Mouse (Mus musculus): Measurements from ENCODE around the gene Tnr. TPM values are rescaled to one million over a fixed set of nuclear protein-coding genes. Genes with fewer than 3 reads are reported as not detected.

Tnr gene
- polyA plus RNA-seq, 1 experiment from 2014 or later = 0.49 TPM

DNA sequence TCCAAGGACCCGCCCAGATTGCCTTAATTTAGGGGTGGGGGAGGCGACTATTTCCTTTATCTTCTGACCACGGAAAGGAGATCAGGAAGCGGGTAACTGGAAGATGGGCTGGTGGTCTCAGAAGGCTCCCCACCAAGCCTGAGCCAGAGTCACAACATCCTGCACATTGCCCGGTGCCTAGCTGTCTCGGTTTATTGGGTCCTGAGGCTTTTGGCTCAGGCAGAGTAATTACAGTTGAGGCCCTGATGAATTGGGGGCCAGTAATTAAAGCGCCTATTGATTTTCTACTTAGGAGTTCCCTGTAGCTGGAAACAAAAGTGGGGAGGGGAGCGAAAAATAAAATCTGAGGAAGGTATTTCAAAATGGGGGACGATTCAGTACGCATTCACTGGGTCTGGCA lies 27.5 kb downstream of the Tnr start:
- no peak for DNase-seq (ENCODE audit: low spot score)
- Histone ChIP-seq H3K27ac (ENCODE audit: low read depth, low read length) (no peak overlapping the region), H3K4me1 (replicated peaks; ENCODE audit: control insufficient read depth, insufficient read depth, low read length) (no peaks in the 10 kb centered on the region), H3K36me3 (ENCODE audit: control insufficient read depth, insufficient read depth, low read length) (no peaks in the 10 kb centered on the region), H3K27me3 (ENCODE audit: control insufficient read depth, insufficient read depth, low read length) (no peaks in the 10 kb centered on the region), H3K4me3 (ENCODE audit: low read depth, low read length) (no peak overlapping the region), H3K9ac (ENCODE audit: low read depth, low read length) (no peak overlapping the region), H3K9me3 (ENCODE audit: control insufficient read depth, low read length) (no peaks in the 10 kb centered on the region), H3K4me2 (replicated peaks; ENCODE audit: low read depth, low read length) (no peak overlapping the region)
- no peak for ATAC-seq (ENCODE audit: low FRiP score)
- WGBS = 75% methylated on average over 10 of the region's 10 CpGs

DNA sequence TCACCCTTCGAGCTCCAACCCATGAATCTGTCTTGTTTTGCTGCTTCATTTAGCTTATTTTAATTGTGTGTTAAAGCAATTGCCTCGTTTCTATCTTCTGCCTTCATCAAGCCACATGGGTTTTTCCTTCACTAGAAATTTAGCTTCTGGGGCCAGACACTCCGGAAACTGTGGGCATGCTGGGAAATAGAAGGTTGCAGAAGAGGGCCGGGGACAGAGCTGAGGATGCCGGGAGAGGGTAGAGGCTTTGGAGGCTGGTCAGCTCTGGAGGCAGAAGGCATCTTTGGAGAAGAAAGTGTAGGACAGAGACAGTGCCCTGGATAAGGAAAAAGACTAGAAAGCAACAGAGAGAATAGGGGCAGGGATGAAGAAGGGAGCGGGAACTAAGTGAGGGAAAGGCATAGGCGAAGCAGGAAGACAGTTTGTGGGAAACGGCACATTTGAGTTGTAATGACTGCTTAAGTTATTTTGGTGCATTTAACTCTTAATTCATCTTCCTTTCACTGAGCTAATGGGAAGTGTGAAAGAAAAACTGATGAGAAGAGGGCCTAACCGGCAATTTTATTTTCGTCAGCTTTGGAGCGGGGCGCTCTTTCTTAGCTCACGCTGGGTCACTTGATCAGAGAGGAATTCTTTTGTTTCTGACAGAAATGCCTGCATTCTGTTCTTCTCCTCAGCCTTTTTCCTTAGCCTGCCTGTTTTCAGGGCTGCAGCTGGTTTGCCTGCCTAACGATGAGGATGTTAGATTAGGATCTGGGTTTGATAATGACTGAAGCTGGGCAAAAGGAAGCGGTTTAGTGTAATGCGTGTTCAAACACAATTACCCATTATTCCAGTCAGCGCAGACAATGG lies 28.2 kb downstream of the Tnr start:
- Histone ChIP-seq H3K27me3 (ENCODE audit: control insufficient read depth, insufficient read depth, low read length) (no peaks in the 10 kb centered on the region), H3K4me2 (replicated peaks; ENCODE audit: low read depth, low read length) (no peak overlapping the region), H3K27ac (ENCODE audit: low read depth, low read length) (no peak overlapping the region), H3K9me3 (ENCODE audit: control insufficient read depth, low read length) (no peaks in the 10 kb centered on the region), H3K36me3 (ENCODE audit: control insufficient read depth, insufficient read depth, low read length) (no peaks in the 10 kb centered on the region), H3K4me1 (replicated peaks; ENCODE audit: control insufficient read depth, insufficient read depth, low read length) (no peaks in the 10 kb centered on the region), H3K9ac (ENCODE audit: low read depth, low read length) (0 out of 2 replicates have a peak overlapping the region, but pooled peaks have one; percentile 8), H3K4me3 (ENCODE audit: low read depth, low read length) (no peak overlapping the region)
- ATAC-seq (ENCODE audit: low FRiP score) = peak; percentile 44
- DNase-seq (ENCODE audit: low spot score) = peak; percentile 41
- WGBS = 35% methylated on average over 17 of the region's 17 CpGs

DNA sequence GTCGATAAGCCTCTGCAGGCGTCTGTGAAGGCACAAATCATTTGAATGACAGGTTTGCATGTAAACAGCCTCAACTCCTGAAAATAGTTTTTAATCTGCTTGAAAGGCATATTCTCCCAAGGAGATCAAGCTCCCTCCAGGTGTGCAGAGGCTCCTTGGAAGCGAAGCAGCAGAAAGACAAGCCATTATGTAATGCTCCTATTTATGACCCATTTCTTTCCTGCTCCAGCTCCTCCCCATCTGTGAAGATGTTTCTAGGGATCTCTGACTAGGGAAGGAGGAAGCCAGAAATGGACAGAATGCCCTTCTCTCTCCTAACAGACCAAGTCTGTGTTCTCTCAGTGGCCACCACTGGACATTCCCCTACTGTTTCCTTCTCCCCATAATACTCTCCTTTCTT lies 38.0 kb downstream of the Tnr start:
- no peak for DNase-seq (ENCODE audit: low spot score)

DNA sequence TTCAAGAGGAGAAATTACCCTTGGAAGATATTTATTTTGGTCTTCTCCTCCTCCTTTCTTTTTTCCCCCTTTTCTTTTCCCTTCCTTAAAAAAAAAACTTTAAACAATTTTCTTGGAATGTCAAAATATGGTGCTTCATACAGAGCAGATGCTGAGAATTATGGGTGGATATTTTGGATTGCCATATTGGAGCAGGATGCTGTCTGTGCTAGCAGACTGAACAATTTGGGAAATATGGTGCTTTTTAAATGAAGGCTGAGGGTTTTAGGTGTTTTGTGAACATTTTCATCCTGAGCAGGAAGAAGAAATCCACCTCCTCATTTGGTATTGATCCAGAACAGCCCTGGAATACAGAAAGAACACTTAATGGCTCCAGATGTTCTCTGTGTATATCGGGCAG lies 41.6 kb downstream of the Tnr start:
- no peak overlapping the region for H3K4me3 ChIP-seq (ENCODE audit: low read depth, low read length)

More for the DNA sequence above, 38.0 kb downstream of the Tnr start:
- no peak overlapping the region for H3K4me3 ChIP-seq (ENCODE audit: low read depth, low read length)
- H3K4me1 ChIP-seq (replicated peaks; ENCODE audit: control insufficient read depth, insufficient read depth, low read length) = no peaks in the 10 kb centered on the region
- no peak overlapping the region for H3K9ac ChIP-seq (ENCODE audit: low read depth, low read length)
- no peak overlapping the region for H3K4me2 ChIP-seq (replicated peaks; ENCODE audit: low read depth, low read length)
- no peaks in the 10 kb centered on the region for H3K9me3 ChIP-seq (ENCODE audit: control insufficient read depth, low read length)
- no peak overlapping the region for H3K27ac ChIP-seq (ENCODE audit: low read depth, low read length)
- H3K36me3 ChIP-seq (ENCODE audit: control insufficient read depth, insufficient read depth, low read length) = no peaks in the 10 kb centered on the region
- no peaks in the 10 kb centered on the region for H3K27me3 ChIP-seq (ENCODE audit: control insufficient read depth, insufficient read depth, low read length)
- ATAC-seq (ENCODE audit: low FRiP score) = no peak
- WGBS = 83% methylated on average over 3 of the region's 3 CpGs

DNA sequence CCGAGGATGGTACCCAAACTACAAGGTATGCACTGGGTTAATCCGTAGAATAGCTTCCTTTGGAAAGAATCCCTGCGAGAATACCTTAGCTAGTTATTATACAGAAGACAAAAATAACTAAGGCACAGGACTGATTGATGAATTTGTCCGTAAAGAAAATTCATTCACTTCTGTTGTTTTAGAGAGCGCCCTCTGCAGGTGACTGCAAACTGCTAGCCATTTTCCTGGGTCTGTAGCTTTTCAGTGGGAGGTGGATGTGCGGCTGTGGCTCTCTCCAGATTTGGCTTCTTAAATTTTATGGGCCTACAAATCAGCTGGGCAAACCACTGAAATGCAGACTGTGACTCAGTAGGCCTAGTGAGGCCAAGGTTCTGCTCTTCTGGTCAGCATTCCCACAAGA lies 42.5 kb downstream of the Tnr start:
- no peak overlapping the region for H3K27ac ChIP-seq (ENCODE audit: low read depth, low read length)
- H3K27me3 ChIP-seq (ENCODE audit: control insufficient read depth, insufficient read depth, low read length) = no peaks in the 10 kb centered on the region
- WGBS = 74% methylated on average over 6 of the region's 6 CpGs
- DNase-seq (ENCODE audit: low spot score) (no peak), ATAC-seq (ENCODE audit: low FRiP score) (no peak)
- H3K9ac ChIP-seq (ENCODE audit: low read depth, low read length) = no peak overlapping the region
- no peak overlapping the region for H3K4me3 ChIP-seq (ENCODE audit: low read depth, low read length)
- H3K4me2 ChIP-seq (replicated peaks; ENCODE audit: low read depth, low read length) = no peak overlapping the region
- no peaks in the 10 kb centered on the region for H3K9me3 ChIP-seq (ENCODE audit: control insufficient read depth, low read length)
- no peaks in the 10 kb centered on the region for H3K36me3 ChIP-seq (ENCODE audit: control insufficient read depth, insufficient read depth, low read length)
- no peaks in the 10 kb centered on the region for H3K4me1 ChIP-seq (replicated peaks; ENCODE audit: control insufficient read depth, insufficient read depth, low read length)

More for the DNA sequence above, 41.6 kb downstream of the Tnr start:
- no peaks in the 10 kb centered on the region for H3K36me3 ChIP-seq (ENCODE audit: control insufficient read depth, insufficient read depth, low read length)
- H3K4me1 ChIP-seq (replicated peaks; ENCODE audit: control insufficient read depth, insufficient read depth, low read length) = no peaks in the 10 kb centered on the region
- no peak overlapping the region for H3K4me2 ChIP-seq (replicated peaks; ENCODE audit: low read depth, low read length)
- H3K27me3 ChIP-seq (ENCODE audit: control insufficient read depth, insufficient read depth, low read length) = no peaks in the 10 kb centered on the region
- no peak overlapping the region for H3K27ac ChIP-seq (ENCODE audit: low read depth, low read length)
- ATAC-seq (ENCODE audit: low FRiP score) = no peak
- no peaks in the 10 kb centered on the region for H3K9me3 ChIP-seq (ENCODE audit: control insufficient read depth, low read length)
- DNase-seq (ENCODE audit: low spot score) = no peak
- H3K9ac ChIP-seq (ENCODE audit: low read depth, low read length) = no peak overlapping the region
- whole genome bisulfite sequencing = 91% methylated on average over 1 of the region's 1 CpGs

DNA sequence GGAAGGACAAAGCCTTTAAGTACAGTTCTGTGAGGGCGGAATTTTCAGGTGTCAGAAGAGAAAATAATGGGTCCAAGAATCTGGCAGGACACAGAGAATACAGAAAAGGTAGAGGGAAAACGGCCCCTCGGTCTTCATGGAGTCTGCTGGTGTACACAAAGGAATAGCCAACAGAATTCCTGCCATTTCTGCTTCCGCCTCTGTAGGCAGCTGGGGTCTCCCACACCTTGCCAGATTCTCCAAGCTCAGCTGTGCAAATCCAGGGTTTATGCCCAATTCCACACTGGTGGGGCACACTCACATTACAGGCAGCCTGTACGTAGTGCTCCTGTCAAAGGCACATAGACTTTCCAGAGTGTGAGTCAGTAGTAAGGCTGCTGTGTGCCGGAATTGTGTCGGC lies 43.6 kb downstream of the Tnr start:
- ATAC-seq (ENCODE audit: low FRiP score) (no peak), DNase-seq (ENCODE audit: low spot score) (no peak)
- 90% methylated on average over 7 of the region's 7 CpGs for WGBS
- H3K9ac ChIP-seq (ENCODE audit: low read depth, low read length) = no peak overlapping the region
- H3K4me1 ChIP-seq (replicated peaks; ENCODE audit: control insufficient read depth, insufficient read depth, low read length) = no peaks in the 10 kb centered on the region
- no peaks in the 10 kb centered on the region for H3K9me3 ChIP-seq (ENCODE audit: control insufficient read depth, low read length)
- H3K4me3 ChIP-seq (ENCODE audit: low read depth, low read length) = no peak overlapping the region
- H3K27ac ChIP-seq (ENCODE audit: low read depth, low read length) = no peak overlapping the region
- H3K27me3 ChIP-seq (ENCODE audit: control insufficient read depth, insufficient read depth, low read length) = no peaks in the 10 kb centered on the region
- no peak overlapping the region for H3K4me2 ChIP-seq (replicated peaks; ENCODE audit: low read depth, low read length)
- H3K36me3 ChIP-seq (ENCODE audit: control insufficient read depth, insufficient read depth, low read length) = no peaks in the 10 kb centered on the region

DNA sequence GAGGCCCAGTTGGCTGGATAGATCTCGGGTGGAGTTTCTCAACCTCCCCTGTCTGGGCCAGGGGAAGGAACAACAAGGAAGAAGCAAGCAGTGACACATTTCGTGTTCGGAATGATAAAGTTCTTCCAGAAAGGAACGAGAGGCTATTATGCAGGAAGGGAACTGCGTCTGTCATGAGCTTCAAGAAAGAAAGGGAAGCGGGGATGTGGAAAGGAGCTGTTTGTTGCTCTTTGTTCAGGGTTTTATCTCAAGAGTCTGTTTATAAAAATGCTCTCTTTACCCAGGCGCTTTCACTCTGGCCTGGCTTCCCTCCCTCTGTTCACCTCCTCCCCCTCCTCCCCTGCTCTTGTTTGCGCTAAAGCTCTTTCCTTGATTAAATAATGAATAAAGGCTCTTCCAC lies 46.7 kb downstream of the Tnr start:
- Histone ChIP-seq H3K4me1 (replicated peaks; ENCODE audit: control insufficient read depth, insufficient read depth, low read length) (no peaks in the 10 kb centered on the region), H3K36me3 (ENCODE audit: control insufficient read depth, insufficient read depth, low read length) (no peaks in the 10 kb centered on the region), H3K9ac (ENCODE audit: low read depth, low read length) (no peak overlapping the region), H3K27ac (ENCODE audit: low read depth, low read length) (no peak overlapping the region), H3K4me2 (replicated peaks; ENCODE audit: low read depth, low read length) (no peak overlapping the region), H3K27me3 (ENCODE audit: control insufficient read depth, insufficient read depth, low read length) (no peaks in the 10 kb centered on the region), H3K9me3 (ENCODE audit: control insufficient read depth, low read length) (no peaks in the 10 kb centered on the region), H3K4me3 (ENCODE audit: low read depth, low read length) (no peak overlapping the region)
- WGBS = 40% methylated on average over 8 of the region's 8 CpGs
- no peak for DNase-seq (ENCODE audit: low spot score)
- ATAC-seq (ENCODE audit: low FRiP score) = peak; percentile 65; the same call in 1 of the 2 replicates

DNA sequence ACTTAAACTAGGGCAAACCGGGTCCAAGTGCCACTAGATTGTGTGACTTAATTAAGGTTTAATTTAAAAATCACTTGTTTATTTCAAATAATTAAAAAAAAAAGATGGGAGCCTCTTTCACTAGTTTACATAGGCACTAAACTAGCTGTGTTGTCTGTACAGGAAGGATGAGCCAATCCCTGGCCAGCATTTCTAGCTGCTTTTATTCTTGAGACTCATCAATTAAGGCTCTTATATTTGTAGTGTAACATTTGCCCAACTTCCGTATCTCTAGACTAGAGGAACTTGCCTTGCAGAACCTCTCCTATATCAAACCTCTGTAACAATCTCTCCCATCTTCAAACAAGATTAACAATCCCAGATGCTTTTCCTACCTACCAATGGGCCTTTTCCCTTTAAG lies 47.3 kb downstream of the Tnr start:
- no peak for ATAC-seq (ENCODE audit: low FRiP score)
- H3K4me3 ChIP-seq (ENCODE audit: low read depth, low read length) = no peak overlapping the region
- 87% methylated on average over 2 of the region's 2 CpGs for WGBS
- no peak for DNase-seq (ENCODE audit: low spot score)
- H3K9ac ChIP-seq (ENCODE audit: low read depth, low read length) = no peak overlapping the region
- no peaks in the 10 kb centered on the region for H3K4me1 ChIP-seq (replicated peaks; ENCODE audit: control insufficient read depth, insufficient read depth, low read length)
- H3K27me3 ChIP-seq (ENCODE audit: control insufficient read depth, insufficient read depth, low read length) = no peaks in the 10 kb centered on the region
- no peaks in the 10 kb centered on the region for H3K36me3 ChIP-seq (ENCODE audit: control insufficient read depth, insufficient read depth, low read length)
- H3K4me2 ChIP-seq (replicated peaks; ENCODE audit: low read depth, low read length) = no peak overlapping the region
- no peak overlapping the region for H3K27ac ChIP-seq (ENCODE audit: low read depth, low read length)
- no peaks in the 10 kb centered on the region for H3K9me3 ChIP-seq (ENCODE audit: control insufficient read depth, low read length)

DNA sequence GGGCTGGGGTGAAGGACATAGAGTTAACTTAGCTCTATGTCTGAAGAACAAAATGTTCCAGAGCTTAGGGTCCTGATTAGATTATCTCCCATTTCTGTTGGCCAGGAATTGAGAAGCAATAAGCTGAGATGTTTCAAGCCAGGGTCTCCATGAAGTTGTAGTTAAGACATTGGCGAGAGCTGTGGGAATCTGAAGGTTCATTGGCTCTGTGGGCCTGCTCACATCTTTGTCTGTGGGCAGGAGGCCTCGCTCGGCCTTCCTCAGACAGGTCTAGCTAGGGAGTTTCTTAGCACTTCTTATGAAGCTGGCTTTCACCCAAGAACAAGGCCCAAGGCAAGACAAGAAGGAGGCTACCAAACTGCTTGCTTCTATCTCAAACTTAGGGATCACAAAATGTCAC lies 48.4 kb downstream of the Tnr start:
- no peaks in the 10 kb centered on the region for H3K27me3 ChIP-seq (ENCODE audit: control insufficient read depth, insufficient read depth, low read length)
- H3K4me1 ChIP-seq (replicated peaks; ENCODE audit: control insufficient read depth, insufficient read depth, low read length) = no peaks in the 10 kb centered on the region
- no peak for ATAC-seq (ENCODE audit: low FRiP score)
- no peaks in the 10 kb centered on the region for H3K36me3 ChIP-seq (ENCODE audit: control insufficient read depth, insufficient read depth, low read length)
- WGBS = 92% methylated on average over 3 of the region's 3 CpGs
- H3K9ac ChIP-seq (ENCODE audit: low read depth, low read length) = no peak overlapping the region
- H3K27ac ChIP-seq (ENCODE audit: low read depth, low read length) = no peak overlapping the region
- no peak overlapping the region for H3K4me2 ChIP-seq (replicated peaks; ENCODE audit: low read depth, low read length)
- DNase-seq (ENCODE audit: low spot score) = no peak
- no peak overlapping the region for H3K4me3 ChIP-seq (ENCODE audit: low read depth, low read length)
- H3K9me3 ChIP-seq (ENCODE audit: control insufficient read depth, low read length) = no peaks in the 10 kb centered on the region
